Mouse (Mus musculus) heart, postnatal 36 days (tissue): ENCODE measurements at regions not wholly inside any gene's neighbourhood (a gene's known extent, or its start where the extent isn't known, plus 50 kb on each side); places are given as distances from the start of the nearest gene placed in this dataset.
A peak's percentile ranks its signal among the peaks of the same experiment; 100 is the strongest.

ENCODE experiments used
- DNase-seq, 2 experiments: peaks; one replicate each; pipeline ENCODE4 v3.0.0; 2021 to 2022
- intact Hi-C: fragments of 180-260 bp; cut with DNase I; formaldehyde crosslinking; loops from one replicate; pipeline ENCODE4 v1.15.1; 2025

GRCm38 (mm10) chr2:166412031-166412858, 256.8 kb upstream of the Sulf2 start:
- DNase-seq: no peak
- intact Hi-C loops: no loop called here

- no peak for DNase-seq
- intact Hi-C loops: no loop called here
These were observed 253.9 kb upstream of the Sulf2 start for GRCm38 (mm10) chr2:166409391-166409790.

GRCm38 (mm10) chr2:166408806-166409205, 253.3 kb upstream of the Sulf2 start:
- DNase-seq: no peak
- intact Hi-C loops: no loop called here

GRCm38 (mm10) chr2:166408009-166408408, 252.5 kb upstream of the Sulf2 start:
- intact Hi-C loops: no loop called here
- no peak for DNase-seq

DNA sequence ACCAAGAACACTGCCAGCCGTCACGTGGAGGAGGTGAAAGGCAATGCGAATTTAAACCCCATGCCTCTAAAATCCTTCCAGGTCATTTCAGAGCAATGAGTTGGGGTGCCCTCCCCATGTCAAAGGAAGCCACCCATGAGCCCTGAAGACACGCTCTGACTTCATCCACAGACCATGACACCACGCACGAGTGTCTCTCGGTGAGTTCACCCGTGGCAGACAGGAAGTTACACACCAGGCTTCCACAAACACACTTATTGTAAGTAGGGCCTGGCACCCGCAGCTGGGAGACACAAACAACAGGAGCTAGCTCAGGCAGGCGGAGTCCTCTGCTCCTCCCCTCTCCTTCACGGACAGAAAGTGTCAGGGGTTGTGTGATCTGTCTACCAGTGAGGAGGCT, 251.4 kb upstream of the Sulf2 start:
- intact Hi-C loops: no loop called here
- DNase-seq: no peak

GRCm38 (mm10) chr2:166403319-166403718, 247.9 kb upstream of the Sulf2 start:
- intact Hi-C loops: no loop called here
- DNase-seq: peak; percentile 47 to 67

DNA sequence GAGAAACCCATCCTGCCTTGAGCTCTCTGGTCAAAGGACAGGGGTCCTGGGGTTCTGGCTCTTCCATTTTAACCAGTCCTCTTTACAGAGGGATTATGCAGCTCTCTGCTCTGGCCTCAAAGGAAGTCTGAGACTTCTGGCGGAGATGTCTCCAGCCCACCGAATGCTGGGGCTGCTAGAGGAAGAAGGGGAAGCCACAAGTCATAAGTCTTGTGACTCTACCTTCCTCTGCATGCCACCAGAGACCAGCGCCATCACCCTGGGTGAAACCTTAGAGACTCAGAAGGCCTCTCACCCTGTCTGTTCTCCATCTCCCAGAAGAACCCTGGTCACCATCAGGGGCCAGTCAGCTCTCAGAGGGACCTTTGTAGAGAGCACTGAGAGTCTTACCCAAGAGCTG, 246.4 kb upstream of the Sulf2 start:
- intact Hi-C loops: no loop called here
- no peak for DNase-seq

- intact Hi-C loops: no loop called here
- DNase-seq: no peak
These were observed 244.8 kb upstream of the Sulf2 start for GRCm38 (mm10) chr2:166400304-166400703.

DNA sequence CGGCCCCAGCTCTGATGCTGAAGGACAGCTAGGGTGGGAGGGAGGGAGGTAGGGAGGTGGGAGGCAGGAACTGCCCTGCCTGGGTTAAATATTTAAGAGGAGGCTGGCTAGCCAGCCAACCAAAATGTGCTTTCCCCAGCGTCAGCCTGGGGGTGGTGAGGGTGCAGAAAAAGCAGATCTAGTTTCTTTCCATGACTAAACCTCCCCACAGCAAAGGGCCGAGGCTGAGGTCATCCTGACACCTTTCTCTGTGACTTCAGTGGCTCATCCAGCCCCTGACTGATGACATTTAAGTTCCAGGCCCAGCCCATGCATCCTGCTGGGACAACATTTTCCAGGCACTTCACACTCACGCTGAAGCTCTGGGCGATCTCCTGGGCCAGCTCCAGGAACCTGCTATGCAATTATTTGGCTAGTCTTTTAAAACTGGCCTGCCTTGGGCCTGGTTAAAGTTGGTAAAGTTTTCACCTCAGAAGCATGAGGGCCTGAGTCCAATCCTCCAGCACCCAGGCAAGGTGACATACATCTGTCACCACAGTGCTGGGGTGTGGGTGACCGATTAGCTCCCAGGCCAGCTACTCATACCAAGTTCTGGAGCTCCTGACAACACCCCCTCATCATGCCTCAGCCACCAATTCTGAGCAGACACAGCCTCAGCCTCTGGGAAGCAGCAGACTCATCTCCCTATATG, 243.8 kb upstream of the Sulf2 start:
- DNase-seq: peak; percentile 42 to 49
- intact Hi-C loops: no loop called here

- intact Hi-C loops: no loop called here
- DNase-seq: no peak
These were observed 243.3 kb upstream of the Sulf2 start for GRCm38 (mm10) chr2:166398774-166399139.

DNA sequence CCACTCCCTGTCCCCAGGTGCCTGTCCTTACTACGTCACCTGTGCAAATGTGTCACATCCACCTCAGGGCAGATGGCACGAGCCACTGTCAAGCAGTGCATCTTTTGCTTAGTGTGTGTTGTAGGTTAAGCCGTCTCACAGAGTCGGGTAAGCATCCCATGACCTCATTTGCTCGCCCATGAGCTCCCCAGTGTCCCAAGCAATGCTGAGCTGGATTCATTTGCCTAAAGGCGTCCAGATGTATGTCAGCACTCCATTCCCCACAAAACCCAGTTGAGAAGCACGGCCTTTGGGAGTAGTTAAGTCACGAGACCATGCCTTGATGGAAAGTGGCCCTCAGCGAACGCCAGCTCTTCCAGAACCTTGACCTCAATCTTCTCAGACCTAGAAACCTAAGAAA, 242.7 kb upstream of the Sulf2 start:
- intact Hi-C loops: no loop called here
- DNase-seq: no peak

- no peak for DNase-seq
- intact Hi-C loops: no loop called here
These were observed 239.2 kb upstream of the Sulf2 start for GRCm38 (mm10) chr2:166394666-166395065.

DNA sequence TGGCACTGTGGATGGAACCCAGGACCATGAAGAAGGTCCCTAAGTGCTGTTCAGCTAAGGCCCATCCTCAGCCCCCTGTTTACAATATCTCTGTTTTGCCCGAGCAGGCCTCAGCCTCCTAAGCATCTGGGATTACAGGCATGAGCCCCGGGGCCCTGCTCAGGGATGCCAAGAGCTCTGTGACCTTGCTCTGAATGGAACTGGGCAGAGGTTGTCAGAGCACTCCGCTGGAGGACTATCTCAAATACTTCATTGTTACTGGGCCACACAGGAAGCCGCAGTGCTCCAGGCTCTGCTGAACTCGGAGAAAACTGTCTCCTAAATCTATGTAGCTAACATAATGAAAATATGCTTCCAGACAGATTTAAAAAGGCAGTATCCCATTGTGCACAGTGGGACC, 235.7 kb upstream of the Sulf2 start:
- intact Hi-C loops: no loop called here
- no peak for DNase-seq

DNA sequence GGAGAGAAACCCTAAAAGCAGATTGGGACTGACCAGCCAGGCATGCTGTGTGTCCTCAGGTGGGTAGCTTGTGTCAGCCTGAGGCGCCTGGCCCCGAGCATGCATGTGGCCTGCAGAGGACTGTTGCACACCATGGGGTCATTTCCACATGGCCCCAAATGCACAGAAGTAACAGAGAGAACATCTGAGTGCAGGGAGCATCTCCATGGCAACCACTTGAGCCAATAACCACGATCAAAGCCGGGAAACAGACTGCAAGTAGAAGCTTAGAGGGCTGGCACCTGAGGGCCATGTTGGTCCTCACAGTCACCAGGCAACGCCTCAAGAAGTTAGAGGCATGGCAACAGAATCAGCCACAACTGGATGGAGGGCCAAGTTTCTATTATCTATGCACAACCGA, 232.6 kb upstream of the Sulf2 start:
- DNase-seq: no peak
- intact Hi-C loops: no loop called here

DNA sequence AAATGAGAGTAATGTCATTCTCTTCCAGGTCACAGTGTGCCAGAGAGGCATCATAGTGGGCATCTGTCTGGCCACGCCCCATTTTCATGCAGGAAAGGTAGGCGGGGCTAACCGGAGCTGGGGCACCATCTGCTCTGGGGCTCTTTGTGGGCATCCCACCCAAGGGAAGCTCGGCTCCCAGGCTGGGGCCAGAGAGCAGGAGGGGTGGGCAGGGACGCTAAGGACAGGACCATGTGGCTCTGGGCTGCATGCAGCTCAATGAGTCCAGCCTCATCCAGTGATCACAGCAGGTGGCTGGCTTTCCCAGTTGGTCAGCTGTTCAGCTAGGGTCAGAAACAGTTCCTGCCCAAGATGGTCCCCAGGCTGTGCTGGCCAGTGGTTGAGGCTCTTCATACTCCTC, 231.4 kb upstream of the Sulf2 start:
- intact Hi-C loops: no loop called here
- no peak for DNase-seq

DNA sequence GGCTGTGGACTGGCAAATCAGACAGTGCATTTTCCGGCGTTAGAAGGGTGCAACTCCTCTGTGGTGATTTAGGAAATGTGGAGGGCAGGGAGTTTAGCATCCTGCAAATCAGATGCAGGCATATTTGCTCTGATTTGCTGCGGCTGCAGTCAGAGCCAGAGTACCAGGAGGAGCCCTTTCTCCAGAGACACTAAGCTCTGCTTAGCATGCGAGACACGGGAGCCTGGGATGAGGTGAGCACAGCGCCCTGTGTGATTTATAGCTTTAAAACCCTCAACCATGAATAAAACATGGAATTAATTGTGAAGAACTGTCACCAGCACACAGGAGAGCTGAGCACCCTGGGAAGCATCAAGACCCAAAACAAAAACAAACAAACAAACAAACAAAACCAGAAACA, 229.1 kb upstream of the Sulf2 start:
- intact Hi-C loops: no loop called here
- no peak for DNase-seq

DNA sequence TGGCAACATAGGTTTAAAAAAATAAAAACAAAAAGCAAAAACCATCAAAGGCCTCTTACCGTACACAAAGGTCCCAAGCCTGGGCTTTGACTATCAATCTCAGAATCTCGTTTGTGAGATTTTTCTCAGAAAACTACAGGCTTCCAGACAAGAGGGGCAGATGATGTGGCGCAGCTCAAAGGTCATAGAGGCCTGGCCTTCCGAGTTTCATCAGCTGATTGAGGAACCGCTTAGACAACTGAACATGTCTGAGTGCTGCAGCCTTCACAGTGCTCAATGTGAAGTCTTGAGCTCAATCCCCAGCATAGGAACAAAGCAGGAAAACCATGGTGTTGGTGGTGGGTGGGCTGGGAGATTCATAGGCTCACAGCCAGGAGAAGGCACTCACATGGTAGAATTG, 227.9 kb upstream of the Sulf2 start:
- DNase-seq: no peak
- intact Hi-C loops: no loop called here

GRCm38 (mm10) chr2:166382180-166382579, 226.7 kb upstream of the Sulf2 start:
- intact Hi-C loops: no loop called here
- DNase-seq: no peak

DNA sequence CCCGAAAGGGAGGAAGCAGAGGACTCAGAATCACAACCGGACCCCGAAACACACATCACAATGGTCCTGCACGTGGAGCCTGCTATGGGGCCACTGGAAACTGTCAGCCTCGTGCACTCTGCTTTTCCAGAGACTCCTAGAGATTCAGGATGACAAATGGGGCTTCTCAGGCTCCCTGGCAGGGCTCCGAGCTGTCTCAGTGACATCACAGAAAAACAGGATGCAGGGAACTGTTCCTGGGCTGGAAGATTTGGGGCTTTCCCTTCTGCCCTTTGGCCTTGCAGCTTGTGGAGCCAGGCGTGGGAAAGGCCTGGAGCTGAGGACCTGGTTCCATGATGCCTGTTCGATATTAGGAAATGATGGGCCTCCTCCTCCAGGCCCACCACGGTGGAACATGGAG, 225.4 kb upstream of the Sulf2 start:
- intact Hi-C loops: no loop called here
- DNase-seq: peak in 1 of 2 experiments; percentile 41

GRCm38 (mm10) chr2:166378325-166378724, 222.9 kb upstream of the Sulf2 start:
- intact Hi-C loops: no loop called here
- no peak for DNase-seq

DNA sequence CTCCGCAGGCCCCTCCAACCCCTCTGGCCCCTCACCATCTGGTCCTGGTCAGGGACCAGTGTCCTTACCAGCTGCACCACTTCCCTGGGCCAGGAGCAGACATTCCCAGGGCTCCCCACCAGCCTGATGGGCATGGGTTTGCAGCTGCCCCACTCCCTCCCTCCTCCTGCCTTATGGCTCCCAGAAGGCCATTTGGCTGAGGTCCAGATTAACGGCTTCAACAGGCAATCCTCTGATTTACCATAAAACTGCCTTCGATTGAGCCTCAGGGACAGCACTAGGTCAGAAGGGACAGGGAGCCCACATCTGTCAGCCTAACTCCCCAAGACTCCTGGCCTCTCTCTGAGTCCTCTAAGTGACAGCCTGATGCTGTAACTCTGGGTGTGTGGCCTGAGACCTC, 221.9 kb upstream of the Sulf2 start:
- no peak for DNase-seq
- intact Hi-C loops: no loop called here

DNA sequence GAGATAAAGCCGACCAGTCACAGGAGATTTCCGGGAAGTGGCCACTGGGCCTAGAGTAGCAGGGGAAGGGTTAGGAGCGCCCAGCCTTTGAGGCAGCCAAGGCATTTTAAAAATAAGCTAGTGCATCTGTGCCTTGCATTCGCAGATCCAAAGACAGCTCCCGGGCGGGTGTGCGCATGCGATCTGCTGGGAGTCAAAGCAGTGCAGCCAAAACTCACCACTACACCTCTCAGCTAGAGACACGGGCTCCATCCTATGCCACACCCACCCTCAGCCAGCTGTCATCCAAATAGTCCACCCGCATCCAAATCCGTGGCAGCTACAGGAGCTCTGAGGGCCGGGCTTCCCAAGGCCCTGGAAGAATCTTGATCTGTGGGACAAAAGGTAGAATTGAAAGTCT, 220.2 kb upstream of the Sulf2 start:
- no peak for DNase-seq
- intact Hi-C loops: no loop called here
